Mouse (Mus musculus) spleen, postnatal 36 days (tissue): ENCODE measurements around the gene Gm48552.

Experiments
- DNase-seq, 2 experiments: peaks; one replicate each; pipeline ENCODE4 v3.0.0; 2022; ENCODE audit warnings: low spot score in 2 of 2, mixed read lengths in 1 of 2

Gm48552 gene

DNA sequence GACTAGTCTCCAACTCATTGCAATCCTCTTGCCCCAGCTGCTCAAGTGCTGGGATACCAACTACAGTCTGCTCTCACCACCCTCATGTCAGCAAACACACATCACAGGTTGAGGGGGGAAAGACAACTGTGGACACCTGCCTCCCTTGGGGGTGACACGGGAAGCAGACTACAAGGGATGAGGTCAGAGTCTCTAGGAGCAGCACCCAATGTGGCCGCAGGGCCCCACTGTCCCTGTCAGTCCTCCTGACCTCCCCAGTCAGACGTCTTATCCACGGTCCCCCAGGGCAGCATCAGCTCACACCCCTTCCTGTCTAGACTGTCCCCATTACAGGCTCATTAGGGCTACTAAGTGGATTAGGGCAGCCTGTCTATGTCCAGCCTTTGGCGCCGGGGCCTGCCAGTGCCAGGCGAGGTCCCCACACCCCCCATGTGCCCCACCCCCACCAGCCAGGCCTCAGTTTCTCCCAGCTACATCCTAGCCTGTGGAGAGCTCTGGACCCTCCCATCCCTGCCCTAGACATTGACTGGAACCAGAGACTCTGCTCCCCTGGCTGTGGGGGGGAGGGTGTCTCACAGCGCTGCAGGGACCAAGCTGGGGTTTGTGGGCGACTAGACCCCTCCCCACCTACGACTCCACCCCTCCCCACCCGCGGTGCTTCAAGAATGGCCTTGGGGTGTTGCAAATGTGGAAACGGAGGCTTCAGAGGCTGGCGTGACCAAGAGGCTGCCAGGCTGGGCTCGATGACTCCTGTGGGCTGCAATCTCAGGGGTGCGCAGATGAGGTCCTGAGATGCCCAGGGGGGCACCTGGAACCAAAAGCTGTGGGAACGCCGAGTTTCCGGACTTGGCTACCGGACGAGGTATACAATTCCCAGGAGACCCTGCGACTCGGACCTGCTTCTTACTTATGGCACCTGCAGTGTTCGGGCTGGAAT, 18.0 kb downstream of the Gm48552 start:
- DNase-seq, result no peak

DNA sequence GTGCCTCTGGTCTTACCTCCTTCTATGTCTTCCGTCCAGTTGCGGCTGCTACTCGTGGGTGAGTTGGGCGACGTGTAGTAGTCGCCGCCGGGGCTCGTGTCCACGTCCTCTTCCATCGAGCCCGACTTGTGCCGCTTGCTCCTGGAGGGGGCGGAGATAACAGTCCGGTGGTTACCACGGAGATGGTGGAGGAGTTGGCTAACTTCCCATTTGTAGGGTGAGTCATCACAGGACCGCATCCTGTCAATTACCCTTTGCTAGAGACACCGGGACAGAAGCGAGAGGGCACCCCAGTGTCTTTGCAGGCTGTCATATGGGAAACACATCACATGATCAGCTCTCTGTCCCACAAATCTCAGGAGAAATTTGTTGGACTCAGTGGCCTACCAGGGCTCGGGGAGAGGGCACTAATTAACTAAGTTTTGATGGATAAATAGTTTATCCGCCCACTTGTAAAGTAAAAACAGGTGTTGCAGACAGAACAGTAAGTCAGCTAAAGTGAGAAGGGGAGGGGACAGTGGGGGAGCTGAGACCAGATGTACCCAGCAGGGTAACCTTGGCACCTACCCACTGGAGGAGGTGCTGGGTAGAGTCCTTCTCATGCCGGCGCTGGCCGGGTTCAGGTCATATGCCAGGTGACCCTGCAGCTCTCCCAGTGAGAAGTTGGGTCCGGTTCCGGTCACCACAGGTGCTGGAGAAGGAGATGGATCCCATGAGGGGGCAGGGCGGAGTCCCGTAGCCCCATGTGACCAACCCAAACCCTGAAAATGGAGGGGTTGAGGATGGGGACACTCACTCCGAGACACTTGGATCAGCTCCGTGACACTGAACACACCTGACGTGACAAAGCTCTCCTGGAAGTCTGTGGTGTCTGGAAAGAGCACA, 19.0 kb downstream of the Gm48552 start:
- peak; percentile 68 to 80 for DNase-seq

DNA sequence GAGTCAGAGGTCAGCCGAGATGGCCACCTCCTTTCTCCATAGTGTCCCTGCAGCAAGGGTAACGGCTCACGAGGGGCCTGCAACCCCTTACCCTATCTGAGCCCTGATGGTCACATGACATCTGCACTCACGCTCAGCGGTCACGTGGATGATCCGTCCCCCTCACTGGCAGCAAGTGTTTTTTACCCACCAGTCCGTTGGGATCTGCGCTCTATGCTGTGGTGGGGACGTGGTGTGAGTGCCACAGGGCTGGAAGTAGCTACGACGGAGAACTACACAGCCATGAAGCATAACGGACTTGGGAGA, 19.6 kb downstream of the Gm48552 start:
- no peak for DNase-seq

DNA sequence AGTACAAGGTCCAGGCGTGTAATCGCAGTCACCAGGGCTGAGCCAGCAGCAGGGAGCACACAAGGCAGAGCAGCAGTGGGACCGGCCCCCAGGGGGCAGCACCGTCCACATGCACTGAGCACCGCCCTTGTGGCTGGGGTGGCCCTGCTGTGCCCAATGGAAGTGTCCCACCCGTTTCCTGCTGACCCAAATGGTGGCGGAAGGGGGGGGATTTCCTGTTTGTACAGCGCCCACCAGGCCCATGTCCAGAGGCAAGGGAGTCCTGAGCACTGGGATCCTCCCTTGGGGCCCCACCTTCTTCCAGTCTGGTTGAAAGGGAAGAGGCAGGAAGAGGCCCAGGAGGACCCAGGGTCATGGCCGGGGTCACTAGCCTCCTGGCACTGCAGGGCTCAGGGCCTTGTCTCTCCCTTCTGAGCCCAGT, 20.1 kb downstream of the Gm48552 start:
- DNase-seq, result peak; percentile 73 to 79

DNA sequence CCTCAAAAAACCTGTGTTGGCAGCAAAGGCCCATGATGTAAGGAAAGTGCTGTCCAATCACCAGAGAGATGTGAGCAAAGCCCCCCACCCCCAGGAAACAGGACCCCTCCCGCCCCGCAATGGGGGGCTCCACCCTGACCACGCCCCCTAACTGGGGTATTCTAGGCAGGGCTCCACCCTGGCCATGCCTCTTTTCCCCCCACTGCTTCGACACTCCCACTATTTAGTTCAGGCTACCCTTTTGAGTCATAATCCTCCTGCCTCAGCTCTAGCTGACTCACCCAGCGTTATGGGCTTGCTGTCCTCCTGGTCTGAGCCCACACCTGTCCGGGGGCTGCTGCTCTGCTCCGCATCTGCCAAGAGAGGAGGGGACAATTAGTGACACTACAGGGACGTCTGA, 20.5 kb downstream of the Gm48552 start:
- DNase-seq, result no peak

DNA sequence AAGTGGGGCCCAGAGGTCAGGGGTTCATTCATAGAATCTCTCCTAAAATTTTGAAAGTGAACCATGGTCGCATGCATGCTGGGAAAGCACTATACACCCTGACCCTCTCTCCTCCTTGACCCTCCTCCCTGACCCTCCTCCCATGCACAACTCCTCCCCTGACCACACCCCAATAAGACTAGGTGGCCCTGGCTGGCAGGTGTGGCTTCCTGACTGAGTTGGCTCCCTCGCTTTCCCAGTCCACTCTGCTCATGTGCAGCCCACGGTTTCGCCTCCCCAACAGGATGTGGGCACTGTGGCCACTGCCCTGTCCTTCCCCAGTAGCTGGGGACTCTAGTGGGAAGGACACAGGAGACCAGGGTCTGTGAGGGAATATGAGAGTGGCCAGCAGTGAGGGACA, 21.5 kb downstream of the Gm48552 start:
- DNase-seq, result no peak

DNA sequence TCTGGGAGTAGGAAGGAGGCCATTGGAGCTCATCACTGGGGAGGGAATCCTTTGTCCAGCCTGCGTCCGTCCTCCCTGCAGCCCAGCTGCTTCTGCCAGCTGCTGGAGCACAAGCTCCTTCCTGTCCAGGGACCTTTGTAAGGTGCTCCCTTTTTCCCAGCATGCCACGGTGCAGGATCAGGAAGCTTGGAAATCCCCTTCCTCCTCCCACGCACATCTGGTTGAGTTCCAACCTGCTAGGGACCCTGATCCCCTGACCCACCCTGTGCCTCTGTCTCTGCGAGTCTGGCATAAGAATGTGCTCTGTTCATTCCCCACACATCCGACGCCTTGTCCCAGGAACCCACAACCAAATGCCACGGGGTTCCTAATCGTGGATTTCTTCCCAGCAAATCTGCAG, 22.2 kb downstream of the Gm48552 start:
- no peak for DNase-seq

DNA sequence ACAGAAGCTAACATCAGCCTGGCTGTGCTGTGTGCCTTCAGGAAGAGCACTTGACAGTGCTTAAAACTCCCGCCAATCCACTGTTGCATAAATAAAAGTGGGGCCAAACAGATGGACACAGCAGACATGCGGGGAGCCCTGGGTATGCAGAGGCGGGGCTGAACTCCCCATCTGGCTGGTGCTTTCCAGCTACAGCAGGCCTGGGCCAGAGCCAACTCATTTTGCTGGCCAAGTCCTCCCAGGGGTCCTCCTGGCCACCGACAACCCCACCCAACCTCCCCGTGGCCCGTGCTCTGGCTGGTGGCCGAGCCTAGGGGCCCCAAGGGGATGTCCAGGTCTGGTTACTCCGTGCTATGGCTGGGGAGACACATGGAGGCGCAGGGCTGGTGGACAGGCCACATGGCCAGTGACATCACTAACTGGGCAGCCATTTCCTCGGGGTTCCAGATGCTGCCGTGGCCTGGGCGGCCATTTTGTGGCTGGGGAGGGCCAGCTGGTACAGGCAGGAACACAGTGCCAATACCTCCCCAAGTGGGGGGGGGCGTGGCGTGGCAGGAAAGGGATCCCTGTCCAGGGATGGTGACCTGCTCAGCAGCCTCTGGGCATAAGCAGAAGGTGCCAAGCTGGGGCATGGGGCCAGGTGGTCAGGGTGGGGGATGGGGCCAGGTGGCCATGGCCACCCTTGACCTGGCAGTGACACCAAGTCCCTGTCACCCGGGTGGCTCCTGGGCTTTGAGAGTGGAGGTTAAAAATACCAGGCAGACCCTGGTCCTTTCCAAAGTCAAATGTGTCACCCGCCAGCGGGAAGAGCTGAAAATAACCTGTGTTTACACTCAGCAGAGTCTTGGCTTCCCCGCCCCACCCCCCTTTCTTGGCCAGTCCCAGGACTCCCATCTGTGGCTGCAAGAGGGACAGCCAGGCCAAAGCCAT, 22.9 kb downstream of the Gm48552 start:
- DNase-seq, result no peak

DNA sequence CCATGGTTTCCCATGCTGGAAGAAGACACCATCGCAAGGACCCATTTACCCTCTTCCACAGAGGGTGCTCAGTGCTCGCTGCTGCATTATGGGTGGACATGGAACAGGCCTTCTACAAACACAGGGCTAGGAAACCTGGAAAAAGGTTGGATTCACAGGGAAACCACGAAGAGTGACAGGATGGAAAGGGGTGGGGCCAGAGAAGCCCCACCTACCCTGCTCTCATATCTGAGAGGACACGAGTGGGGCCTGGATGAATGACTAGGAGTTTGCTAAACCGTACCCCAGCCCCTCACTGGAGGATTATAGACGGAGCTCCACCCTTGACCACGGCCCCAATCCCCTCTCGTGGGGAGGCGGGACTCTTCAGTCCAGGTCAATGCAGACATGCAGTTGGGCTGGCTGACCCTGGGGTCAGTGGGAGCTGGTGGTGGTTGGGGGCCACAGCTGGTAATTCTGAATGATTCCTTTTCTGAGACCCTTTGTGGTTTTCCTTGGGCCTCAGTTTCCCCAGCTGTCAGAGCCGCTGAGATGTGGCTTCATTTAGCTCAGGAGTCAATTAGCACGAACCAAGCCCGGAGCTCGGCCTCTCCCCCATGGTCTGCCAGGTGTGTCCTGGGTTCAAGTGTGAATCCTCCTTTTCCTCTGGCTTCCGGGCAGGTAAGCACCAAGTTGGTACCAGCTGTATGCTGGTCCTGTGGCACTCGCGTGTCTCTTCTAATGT, 23.9 kb downstream of the Gm48552 start:
- DNase-seq, result no peak

DNA sequence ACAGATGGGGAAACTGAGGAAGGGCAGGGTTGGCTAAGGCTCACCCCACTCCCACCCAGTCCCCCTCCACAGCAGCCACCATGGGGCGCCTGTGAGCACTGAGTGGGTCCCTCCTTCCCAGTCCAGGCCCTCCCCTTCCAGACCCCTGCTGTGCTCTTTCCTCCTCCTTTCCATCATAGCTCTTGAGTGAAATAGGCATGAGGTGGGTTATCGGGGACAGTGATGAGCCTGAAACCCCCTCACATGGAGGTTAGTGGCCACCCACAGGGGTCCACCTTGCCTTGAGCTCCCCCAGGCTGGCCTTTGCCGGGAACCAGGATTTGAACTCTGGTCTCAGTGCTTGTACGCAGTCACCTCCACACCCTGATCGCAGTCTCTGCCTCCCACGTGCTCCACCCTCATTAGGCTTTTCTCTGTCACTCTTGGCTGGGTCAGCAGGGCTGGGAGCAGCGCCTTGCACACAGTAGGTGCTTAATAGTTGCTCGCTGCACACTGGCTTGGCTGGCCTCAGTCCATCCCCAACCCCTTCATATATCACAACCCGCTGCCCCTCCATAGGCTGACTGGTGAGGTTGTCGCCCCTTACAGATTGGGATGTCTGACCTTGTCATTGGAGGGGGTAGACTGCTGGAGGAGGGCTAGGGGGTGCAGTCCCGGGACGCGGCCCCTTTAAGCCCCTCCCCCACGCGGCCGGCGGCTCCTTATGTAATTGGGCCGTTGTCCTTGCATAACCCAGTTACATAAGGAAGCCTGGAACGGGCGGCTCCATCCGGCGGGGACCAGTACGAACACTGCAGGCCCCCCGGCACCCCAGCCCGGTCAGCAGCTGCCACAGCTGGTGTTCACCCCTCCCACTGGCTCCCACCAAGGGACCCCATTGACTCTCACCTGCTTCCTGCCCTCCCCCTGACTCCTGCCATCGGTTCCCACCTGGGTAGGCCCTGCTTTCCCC, 24.8 kb downstream of the Gm48552 start:
- DNase-seq, result no peak

DNA sequence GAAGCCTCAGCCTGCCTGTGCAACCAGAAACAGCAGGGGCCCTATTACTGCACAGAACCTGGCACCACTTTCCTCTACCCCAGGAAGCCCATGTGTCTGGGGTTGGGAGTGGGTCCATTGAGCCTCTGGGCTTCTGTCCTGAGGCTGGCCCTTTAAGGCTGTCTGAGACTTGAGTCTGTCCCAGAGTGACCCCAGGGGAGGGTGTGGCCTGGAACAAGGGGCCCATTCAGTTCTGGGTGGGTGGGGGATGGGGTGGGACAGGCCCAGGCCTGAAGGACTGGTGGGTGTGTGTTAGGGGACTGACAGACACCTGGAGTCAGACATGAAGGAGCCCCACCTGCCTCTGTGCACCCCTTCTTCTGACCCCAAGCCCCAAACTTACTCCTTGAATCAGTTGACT, 25.9 kb downstream of the Gm48552 start:
- DNase-seq, result no peak

DNA sequence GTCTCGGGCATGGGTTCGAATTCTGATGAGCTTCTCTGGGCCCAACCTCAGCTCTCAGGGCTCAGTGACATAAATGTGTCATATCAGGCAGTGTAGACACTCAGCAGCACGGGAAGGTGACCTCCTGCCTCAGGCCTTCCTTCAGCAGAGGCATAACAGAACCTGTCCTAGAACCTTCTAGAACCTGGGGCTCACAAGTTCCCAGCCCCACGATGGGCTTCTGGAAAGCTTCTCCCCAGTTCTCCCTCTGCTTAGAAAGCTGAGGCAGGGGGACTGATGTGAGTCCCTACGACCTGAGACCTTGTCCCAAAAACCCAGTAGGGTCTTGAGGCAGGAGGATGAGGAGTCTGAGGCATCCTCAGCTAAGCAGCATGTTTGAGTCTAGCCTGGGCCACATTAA, 26.3 kb downstream of the Gm48552 start:
- no peak for DNase-seq

DNA sequence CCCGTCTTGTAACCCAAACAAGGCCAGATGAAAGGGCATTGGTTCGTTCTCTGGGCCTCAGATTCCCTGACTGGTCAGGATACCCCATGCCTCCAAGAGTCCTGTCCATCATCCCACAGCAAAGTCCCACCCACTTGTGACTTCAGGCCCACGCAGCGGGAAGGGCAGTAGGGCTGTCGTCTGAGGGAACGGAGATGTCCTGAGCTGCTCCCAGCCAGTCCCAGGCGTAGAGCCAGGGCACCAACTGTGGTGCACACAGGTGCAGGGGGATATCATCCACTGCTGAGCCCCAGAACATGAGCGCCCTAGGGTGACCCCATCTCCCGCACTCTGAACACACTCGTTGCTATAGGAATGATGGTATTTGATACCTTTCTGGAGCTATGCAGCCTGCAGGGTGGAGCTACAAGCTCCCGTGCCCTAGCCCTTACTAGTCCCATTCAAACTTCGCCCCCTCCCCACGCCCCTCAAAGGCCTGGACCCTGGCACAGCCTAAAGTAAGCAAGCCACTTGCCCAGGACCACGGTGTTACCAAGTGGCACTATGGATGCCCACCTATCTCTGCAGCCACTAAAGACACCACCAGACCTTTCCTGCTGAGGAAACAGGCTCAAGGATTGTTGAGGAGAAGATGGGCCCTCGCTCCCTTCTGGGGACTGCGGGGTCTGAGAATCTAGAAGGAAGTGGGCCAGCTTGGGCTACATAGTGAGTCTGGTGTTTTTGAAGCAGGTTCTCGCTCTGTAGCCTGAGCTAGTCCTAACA, 26.9 kb downstream of the Gm48552 start:
- DNase-seq, result no peak

DNA sequence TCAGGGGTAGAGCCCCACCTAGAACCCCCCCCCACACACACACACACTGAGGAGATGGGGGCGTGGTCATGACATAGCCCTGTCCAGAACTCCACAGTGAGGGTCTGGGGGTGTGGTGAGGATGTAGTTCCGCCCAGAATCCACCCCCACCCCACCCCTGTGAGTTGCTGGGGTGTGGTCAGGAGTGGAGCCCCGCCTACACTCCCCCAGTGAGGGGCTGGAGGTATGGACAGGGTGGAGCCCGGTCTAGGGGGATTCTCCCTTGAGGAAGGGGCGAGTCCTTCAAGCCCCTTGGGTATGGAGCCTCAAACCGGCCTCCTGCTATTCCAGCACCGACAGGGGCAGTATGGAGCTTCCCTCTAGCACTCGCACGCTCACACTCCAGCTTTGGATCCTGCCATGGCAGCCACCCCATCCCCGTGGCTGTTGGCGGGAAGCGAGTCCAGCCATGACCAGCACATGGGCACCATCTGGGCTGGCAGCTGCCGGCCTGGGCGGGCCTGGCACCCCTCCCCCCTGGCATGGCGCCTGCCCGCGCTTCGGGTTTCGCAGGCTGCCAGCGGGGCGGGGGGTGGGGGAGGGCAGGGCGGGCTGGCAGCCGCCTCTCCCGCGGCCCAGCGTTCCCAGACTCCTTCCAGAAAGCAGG, 27.9 kb downstream of the Gm48552 start:
- DNase-seq, result no peak

DNA sequence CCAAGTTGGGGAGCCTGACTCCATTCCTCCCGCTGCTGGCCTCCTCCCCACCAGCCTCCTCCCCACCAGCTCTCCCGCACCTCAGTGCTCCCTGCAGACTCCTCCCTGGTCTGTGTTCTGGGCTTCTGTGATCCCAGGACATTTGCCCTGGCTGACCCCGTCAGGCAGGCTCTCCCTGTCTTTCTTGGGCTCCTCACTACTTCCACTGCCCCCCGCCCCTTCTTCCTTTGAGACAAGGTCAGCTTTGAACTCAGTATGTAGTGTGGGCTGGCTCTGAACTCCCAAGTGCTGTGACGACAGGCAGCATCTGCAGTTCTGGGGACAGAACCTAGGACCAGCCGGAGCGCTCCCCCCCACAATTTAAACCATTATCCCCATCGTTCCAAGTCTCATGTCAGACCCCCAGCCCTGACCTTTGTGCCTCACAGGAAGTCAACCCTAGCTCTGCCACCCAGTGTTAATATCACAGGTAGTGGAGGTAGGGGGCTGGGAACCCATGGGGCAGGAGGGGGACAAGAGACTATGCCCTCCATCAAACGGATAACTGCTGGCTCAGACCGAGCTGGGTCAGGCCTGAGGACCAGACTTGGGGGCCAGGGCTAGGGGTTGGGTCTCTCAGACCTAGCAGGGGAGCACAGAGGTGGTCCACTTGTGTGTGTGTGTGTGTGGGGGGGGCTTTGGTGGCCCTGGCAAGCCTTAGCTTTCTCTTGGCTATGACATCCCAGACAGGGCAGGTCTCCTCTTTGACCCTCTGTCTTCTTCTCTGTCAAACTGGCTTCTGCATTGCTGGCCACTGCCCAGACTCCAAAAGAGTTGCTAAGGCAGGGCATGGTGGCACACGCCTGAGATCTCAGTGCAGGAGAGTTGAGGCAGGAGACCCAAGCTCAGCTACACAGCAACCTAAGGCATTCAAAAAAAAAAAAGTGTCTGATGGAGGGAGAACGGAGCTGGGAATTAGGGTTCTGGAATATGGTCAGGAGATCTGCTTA, 28.7 kb downstream of the Gm48552 start:
- DNase-seq, result no peak

DNA sequence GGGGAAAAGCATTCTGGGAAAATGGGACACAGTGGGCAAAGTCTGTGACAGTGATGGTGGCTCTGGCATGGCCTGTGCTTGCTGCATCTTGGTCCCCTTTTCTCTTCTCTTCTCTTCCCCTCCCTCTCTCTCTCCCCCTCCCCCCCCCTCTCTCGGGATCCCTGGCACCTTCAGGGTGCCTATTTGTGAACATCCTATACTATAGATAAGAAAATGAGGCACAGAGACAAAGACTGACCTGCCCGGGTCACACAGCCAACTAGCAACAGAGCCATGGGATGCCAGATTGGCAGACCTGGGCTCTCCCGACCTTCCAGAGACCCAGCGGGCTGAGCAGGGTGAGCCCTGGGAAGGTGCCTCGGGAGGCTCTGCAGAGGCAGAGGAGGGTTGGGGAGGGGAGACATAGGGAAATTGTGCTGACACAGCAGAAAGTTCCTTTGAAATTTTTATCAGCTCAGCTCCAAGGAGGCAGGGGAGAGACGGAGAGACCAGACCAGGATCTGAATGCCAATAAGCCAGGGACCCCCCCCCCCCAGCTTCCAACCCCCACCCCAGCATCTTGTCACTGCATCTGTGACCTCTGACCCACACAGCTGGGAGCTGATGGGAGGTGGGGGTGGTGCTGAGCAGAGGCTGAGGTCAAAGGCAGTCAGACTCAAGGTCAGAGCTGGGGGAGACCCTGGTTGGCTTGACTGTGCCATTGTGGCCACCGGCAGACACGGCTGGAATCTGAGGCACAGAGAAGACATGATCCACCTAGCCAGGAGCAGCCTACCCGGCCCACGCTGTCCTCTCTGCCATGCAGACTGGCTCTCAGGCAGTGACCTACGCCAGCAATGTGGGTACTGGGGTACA, 29.6 kb downstream of the Gm48552 start:
- DNase-seq, result no peak
